Mouse (Mus musculus): ENCODE results near the gene Ankrd16.

The Ankrd16 gene

DNA sequence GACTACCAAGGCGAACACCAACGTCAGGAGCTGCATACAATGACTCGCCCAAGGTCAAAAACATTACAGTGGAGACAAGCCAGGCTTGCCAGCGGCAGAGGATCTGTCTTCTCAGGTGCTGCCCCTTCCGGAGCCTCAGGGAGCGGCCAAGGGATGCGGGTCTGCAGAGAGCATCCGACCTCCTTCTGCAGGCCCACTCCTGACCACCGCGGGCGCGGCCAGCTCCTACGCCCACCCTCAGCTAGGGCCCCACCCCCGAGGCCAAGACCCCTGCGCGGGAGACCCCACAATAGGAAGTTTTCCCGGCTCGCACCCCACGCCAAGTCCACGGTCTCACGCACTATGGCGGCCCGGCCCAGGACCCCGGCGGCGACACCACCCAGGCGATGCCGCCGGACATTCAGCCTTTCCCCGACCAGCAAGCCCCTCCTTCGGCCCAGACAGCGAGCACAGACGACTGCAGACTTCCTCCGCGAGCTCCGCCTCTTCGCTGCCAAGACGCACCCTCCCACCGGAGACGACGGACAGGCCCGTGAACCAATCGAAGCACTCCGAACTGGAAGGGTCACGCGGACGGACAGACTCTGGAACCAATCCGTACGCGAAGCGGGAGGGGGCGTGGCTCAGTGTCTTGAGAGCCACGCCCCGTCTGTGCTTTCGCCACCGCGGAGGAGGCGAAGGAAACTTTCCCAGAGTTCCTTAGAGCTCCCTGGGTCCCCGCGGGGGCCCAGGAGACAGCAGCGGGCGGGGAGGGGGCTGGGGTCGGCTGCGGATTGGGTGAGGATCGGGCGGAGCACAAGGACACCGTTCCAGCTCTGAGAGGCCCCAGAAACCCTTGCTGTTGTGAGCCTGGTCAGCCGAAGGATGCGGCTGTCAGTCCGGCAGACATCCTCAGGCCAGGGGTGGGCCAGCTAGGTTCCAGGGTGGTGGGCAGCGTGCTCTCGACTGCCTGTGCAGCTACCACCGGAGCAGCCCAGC lies at the start of gene Ankrd16, which contains the start of gene Fbh1:
Gene Ankrd16 (plus strand): TSS at position 786 of the 978 bp plus-strand sequence.
Gene Fbh1 (minus strand): TSS at position 492 of the 978 bp plus-strand sequence.
- peak; percentile 99 for DNase-seq (ENCODE audit: low spot score)

- DNase-seq (ENCODE audit: low spot score), result no peak
Measured at GRCm38 (mm10) chr2:11729091-11729490, 48.6 kb upstream of the Ankrd16 start.

DNA sequence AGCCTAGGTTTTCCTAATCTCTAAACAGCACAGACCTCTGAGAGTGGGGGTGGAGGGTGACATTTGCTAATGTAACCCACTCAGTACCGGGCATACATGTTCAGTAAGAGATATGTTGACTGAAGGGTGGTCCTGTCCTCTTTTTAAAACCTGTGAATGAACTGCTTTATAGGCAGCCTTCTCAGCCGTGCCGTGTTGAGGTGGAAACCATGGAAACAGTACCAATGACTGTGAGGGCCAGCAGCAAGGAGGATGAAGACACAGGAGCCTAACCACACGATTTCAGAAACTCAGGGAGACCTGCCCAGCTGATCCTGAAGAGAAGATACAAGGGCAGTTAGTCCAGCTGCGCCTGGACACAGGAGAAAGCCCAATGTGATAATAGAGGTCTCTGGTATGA lies 44.7 kb upstream of the Ankrd16 start:
- no peak for DNase-seq (ENCODE audit: low spot score)

DNA sequence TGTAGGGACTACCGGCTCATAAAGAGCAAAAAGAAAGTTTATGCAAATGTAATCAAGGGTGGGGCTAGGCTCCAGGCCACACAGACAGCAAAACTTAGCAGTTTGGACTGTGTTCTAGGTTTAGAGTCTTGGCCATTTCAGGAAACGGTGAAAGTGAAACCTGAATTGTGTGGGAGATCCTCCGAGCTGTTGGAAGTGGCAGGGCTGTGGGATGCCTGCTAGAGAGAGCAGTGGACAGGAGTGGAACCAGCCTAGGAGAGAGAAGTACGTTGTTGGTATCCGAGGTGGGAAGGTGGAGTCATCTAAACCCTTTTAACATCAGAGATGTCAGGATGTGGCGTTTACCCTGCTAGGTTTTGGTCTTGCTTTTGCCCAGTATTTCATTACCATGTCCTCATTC lies 41.8 kb upstream of the Ankrd16 start:
- DNase-seq (ENCODE audit: low spot score), result no peak

DNA sequence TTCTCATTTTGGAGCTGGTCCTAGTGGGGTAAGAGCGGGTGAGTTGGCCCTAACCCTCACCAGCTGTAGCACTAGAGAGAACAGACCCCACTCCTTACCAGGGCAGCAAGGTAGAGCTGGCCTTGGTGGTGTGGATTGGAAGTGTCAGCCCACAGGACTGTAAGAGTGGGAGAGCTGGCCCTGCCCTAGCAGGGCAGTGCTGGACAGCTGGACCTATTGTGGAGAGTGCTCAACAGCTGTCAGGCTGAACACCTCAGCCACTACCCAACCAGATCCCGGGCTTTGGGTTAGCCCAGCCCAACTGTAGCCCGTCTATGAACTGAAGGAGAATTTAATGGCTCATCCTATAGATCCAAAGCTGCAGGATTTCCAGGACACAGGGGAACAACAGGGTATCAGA lies 38.9 kb upstream of the Ankrd16 start:
- no peak for DNase-seq (ENCODE audit: low spot score)

DNA sequence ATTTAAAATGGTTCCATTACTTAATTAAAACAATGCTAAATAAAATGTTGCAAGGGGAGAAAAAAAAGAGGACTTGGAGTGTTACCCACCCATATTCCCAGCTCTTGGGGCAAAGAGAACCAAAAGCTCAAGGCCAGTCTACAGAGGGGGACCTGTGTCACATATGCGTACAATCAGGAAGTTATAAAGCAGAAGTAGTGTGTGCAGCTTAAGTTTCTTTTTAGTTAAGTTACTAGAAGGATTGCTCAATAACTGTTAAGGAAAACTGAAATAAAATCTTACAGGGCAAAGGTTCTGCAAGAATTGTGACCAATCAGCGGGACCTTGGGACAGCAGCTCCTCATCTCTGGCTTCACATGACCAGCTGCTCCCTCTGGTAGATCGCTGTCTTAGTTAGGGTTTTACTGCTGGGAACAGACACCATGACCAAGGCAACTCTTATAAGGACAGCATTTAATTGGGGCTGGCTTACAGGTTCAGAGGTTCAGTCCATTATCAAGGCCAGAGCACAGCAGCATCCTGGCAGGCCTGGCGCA lies 38.1 kb upstream of the Ankrd16 start:
- no peak for DNase-seq (ENCODE audit: low spot score)

- no peak for DNase-seq (ENCODE audit: low spot score)
Measured at GRCm38 (mm10) chr2:11762541-11762940, 15.1 kb upstream of the Ankrd16 start.

- peak; percentile 61 for DNase-seq (ENCODE audit: low spot score)
Measured at GRCm38 (mm10) chr2:11765694-11766093, 12.0 kb upstream of the Ankrd16 start.

GRCm38 (mm10) chr2:11766485-11767160 lies 11.1 kb upstream of the Ankrd16 start:
- no peak for DNase-seq (ENCODE audit: low spot score)

- DNase-seq (ENCODE audit: low spot score), result no peak
Measured at GRCm38 (mm10) chr2:11767161-11767545, 10.5 kb upstream of the Ankrd16 start.

DNA sequence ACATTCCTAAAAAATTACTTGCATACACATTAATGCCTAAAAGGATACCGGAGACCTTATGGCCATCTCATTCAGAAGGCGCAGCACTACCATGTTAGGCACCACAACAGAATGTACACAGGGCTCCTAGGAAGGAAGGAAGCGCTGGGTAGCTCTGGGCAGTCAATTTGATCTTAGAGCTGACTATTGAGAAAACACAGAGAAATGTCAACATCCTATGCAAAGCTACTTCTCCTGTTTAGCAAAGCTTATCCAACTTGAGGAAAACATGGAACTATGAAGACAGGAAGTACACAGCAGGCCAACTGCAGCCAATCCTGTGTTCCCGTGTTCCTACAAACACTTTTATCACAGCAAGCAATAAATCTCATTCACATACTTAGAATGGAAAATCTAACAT lies 6.0 kb upstream of the Ankrd16 start:
- no peak for DNase-seq (ENCODE audit: low spot score)

GRCm38 (mm10) chr2:11772401-11772800 lies 5.3 kb upstream of the Ankrd16 start:
- no peak for DNase-seq (ENCODE audit: low spot score)

DNA sequence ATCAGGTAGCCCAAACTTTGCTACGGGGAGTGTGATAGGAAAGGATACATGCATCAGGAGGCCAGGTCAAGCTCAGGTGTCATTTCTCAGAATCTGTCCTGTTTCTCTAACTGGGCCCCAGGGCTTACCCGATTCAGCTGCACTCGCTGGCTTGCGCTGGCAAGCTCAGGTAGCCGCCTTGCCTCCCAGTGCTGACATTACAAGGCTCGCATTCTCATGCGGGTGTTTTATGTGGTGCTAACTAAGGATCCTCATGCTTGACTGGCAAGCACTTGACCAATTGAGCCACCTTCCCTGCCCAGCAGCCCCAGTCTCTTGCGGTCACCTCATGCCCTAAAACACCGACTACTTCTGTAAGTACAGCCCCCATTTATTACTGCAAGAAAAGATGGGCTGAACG lies 3.2 kb upstream of the Ankrd16 start:
- DNase-seq (ENCODE audit: low spot score), result no peak

DNA sequence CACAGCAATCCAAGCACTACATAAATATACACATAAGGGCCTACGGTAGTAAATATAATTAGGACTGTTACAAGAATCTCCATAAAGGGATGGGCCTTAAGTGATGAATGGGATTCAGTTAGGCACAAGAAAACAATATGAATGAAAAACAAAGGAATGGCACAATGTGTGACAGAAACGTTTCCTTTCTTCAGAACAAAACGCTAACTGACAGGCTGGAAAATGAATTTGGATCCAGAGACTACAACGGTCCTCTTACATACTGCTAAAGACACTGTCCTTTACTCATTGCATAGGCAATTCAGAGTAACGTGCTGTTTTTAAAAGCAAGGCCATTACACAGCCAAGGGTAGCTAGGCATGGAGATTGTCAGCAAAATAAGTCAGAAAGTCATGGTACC lies 2.6 kb upstream of the Ankrd16 start:
- DNase-seq (ENCODE audit: low spot score), result no peak

DNA sequence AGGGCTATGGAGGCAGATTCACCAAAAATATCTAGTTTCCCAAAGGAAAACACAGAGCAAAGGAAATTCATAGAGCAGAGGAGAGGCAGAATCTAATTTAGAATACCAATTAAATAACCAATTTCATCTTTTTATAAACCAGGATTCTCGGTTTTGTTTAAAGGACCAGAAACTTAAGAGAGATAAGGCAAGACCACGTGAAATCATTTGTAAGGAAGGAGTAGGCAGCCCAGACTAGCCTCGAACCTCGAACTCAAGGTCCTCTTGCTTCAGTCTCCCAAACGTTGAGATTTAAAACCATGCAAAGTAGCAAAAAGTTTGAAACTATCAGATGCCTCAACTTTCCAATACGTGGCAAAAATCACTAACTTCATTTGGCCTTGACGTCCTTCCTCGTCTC lies 1.3 kb upstream of the Ankrd16 start:
- no peak for DNase-seq (ENCODE audit: low spot score)

DNA sequence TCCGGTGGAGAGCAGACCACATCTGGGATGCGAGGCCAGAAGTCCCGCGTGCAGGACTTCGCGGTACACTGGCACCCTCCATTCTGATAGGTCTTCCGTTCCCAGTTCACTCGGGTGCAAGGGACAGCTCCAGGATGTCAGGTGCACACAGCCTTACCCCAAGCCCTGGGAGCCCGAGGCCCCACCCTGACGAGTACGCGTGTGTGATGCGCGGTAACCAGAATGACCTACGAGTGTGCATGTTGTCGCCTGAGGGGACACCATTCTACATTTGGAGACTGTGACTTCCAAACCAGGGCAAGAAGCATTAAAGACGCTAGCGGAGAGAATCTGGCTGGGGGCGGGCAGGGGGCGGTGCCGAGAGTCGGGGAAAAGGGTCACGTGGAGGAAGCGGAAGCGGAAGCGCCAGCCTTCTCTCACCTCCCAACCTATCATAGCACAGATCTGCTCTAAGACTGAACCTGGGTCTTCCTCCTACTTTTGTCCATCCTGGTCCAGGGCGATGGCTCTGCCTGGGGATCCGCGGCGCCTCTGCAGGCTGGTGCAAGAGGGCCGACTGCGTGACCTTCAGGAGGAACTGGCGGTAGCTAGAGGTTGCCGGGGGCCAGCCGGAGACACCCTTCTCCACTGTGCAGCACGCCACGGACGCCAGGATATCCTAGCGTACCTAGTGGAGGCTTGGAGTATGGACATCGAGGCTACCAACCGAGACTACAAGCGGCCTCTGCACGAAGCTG lies 579 bp downstream of the Ankrd16 start:
- peak; percentile 58 for DNase-seq (ENCODE audit: low spot score)

DNA sequence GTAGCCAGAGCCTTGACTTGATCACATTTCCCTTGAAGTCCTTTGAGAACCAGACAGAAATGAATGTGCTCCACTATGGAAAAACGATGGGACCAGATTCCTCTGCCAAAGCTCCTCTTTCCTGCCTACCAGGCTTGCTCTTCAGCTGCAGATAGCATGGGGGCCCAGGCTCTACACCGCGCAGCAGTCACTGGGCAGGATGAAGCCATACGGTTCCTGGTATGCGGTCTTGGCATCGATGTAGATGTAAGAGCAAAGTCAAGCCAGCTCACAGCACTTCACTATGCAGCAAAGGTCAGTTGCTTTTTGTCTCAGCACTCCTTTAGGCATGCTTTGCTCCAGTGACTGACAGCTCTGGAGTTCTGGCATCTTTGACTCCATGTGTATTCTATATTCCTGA lies 6.5 kb downstream of the Ankrd16 start:
- no peak for DNase-seq (ENCODE audit: low spot score)

DNA sequence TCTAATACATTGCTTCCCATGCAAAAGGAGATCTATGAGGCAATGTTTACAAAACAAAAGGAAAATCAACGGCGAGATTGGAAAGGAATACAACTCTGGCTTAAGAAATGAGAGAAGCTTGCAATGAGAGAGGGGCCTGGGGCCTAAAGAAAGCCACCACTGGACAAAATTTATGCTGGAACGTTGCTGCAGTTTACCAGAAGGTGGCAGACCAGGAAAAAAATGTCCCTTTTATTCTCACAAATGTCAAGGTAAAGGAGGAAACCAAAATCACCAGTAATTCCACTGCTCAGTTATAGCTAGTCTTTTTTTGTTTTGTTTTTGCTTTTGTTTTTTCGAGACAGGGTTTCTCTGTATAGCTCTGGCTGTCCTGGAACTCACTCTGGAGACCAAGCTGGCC lies 17.0 kb downstream of the Ankrd16 start:
- DNase-seq (ENCODE audit: low spot score), result no peak

GRCm38 (mm10) chr2:11797930-11798364 lies 20.3 kb downstream of the Ankrd16 start:
- no peak for DNase-seq (ENCODE audit: low spot score)

DNA sequence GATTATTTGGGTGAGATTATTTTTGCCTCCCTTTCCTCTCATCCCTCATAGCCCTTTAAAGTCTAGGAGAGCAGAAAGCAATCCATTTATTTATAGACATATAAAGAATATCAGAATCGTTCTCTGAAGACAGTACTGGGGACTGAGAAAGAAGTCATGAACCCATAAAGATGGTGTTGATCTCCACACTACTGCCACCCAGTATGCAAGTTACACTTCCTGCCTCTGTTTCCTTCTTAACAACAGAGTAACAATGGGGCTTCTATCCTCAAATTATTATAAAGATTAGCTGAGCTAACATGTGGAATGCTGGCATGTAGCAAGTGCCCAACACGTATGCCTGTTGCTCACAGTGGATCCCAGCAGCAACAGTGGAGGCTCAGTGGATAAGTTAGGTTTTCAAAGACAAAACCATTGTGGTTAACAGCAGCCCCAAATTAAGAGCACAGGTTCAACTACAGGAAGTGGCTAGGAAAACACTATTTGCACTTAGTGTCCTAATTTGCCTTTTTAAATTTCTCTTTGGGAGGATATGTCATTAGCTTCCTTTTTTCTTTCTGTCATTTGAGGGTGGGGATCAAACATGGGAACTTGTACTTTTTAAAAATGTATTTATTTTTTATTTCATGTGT lies 23.7 kb downstream of the Ankrd16 start:
- DNase-seq (ENCODE audit: low spot score), result no peak

Measured in layer of hippocampus, adult 9-10 months (tissue).